Mouse (Mus musculus): Measurements from ENCODE around the gene Tpk1.

Tpk1 gene

DNA sequence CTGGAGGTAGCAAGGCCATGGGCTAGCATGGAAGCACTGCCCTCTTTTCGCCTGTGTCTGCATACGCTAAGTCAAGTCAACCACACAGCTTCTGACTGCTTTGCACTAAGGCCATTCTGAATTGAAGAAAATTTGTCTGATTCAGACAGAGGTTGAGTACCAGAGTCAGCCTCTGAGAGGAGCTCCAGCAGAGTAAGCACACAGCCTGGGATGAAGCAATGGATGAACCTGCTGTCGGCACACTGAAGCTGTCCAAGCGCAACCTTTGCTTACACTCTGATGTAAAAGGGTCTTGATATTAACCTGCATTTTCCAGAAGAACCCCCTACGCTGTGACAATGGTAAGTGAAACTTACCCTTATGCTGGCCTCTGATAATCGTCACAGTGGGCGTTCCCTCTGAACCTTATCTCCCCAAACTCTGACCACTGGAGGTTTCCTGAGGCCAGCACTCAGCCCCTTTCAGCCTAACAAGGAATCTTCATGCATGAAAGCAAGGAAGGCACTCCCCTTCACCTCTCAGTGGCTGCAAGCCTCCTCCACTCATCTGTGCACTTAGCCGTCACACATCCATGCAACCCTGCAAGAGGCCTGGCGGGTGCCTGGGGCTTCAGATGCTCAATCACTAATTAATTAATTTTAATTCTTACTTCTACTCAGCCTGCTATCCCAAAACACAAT is 311.4 kb downstream of the Tpk1 start:
- DNase-seq (ENCODE audit: low spot score): no peak

DNA sequence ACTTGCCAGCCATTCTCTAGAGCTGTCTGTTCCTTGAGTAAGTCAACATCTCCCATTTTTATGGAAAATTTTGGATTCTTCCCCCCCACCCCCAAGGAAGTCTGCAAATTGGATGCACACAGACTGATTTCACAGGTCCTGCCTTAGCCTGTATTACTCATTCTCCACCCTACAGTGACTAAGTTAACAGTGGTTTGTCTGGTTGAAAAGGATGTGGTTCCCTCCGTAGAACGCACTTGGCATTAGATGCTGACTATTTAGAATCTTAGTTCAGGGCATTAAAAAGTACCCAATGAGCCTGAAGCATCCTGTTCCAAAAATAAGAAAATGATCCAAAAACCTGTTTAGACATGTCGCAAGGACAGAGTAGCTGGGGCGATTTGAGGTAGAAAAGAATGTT is 312.6 kb downstream of the Tpk1 start:
- no peak for DNase-seq (ENCODE audit: low spot score)

DNA sequence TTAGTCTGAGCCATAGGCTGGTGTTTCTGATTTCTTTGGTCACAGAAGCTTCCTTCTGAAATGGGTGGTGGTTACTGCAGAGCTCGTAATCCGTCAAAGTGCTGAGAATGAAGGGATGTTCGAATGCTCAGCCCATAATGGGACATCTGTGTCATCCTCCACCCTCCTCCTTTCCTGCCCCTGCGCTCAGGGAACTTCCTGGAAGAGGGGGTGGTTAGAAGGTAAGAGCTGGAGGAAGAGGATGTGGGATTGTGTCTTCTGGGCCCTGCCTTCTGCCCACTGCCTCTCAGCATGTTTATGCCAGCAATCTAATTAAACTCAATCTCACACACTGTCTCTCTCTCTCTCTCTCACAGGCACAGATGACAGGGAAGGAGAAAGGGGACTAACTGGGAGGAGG is 317.0 kb downstream of the Tpk1 start:
- no peak for DNase-seq (ENCODE audit: low spot score)

DNA sequence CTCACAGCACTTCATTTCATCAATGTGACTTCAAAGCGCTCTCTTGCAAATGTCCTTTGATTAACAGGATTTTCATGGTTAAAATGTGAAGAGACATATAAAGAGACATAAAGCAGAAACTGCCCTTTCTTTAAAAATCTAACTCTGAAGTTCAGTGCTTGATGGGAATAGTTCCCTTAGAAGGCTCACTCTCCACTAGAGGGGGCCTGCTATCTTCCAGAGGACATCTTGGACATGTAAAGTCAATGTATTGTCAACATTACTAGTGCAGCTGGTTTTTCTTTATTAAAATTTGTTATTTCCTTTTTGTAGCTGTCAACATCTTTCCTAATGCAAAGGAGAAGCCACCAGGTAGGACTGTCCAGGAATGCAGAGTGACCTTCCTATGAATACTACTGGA is 318.4 kb downstream of the Tpk1 start:
- no peak for DNase-seq (ENCODE audit: low spot score)

DNA sequence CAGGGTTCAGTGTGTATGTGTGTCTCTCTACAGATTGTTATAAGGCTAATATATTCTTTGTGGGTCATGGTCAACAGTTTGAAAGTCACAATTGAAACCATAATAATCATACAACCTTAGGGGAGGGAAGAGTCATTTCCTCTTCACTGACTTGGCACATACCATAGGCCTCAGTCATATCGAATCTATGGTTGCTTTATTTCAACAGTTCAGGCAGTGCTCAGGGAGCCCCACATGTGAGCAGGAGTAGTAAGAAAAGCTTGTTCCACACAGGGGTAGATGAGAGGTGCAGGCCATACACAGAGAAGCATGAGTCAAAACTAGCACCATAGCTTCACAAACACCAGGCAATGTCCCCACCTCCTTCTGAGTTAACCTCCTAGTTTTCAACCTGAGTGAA is 323.1 kb downstream of the Tpk1 start:
- DNase-seq (ENCODE audit: low spot score): no peak

DNA sequence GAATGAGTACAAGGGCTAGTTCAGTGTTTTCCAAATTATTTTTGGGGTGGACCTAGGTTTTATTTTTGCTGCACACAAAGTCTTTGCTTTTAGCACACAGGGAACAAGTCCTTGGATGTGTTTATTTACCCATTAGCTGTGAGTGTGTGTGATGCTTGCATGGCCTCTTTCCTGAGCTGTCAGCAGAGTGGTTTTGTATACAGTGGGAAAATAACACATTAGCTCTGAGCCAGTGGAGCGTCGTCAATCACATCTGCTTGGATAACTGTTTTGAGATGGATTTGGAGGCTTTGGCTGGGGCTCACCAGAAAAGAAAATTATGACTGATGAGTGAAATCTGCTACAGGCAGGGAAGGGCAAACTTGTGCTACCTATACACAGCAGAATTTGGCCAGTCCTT is 323.7 kb downstream of the Tpk1 start:
- peak; percentile 44 for DNase-seq (ENCODE audit: low spot score)

DNA sequence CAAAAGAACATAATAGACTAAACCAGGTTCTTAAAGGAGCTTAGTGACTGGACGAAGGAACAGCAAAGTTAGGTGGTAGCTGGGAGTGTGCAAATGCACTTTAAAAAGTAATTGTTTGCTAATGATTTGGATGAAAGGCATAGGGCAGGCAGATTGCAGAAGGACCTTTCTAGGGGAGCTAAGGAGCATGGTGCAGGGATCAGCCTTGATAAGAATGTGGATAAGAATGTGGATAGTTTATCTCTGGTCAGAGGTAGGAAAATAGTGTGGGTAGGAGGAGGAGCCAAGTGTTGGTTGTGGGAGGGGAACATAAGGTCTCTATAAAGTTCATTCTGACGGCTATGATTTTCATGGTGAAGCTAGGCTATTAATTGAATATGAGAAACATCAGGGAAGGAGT is 327.3 kb downstream of the Tpk1 start:
- no peak for DNase-seq (ENCODE audit: low spot score)

DNA sequence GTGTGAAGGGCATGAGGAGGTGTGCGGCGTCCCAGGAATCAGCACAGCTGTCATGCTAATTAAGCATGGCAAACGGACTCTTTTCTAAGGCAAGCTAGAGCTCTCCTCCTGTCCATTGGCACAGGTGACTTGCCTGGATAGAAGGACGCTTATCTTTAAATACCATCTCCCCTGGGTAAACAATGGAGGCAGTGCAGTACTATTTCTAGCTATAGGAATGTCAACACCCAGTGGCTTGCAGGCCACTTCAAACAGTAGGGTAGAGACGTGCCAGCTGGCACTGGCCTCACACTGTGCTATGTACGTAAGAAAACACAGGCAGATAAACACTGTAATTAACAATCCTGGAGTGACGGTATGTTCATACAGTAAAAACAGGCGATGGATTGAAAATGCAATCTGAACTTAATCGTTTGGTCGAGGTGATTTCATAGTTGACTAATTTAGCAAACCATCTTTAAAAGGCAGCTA is 328.6 kb downstream of the Tpk1 start:
- no peak for DNase-seq (ENCODE audit: low spot score)

DNA sequence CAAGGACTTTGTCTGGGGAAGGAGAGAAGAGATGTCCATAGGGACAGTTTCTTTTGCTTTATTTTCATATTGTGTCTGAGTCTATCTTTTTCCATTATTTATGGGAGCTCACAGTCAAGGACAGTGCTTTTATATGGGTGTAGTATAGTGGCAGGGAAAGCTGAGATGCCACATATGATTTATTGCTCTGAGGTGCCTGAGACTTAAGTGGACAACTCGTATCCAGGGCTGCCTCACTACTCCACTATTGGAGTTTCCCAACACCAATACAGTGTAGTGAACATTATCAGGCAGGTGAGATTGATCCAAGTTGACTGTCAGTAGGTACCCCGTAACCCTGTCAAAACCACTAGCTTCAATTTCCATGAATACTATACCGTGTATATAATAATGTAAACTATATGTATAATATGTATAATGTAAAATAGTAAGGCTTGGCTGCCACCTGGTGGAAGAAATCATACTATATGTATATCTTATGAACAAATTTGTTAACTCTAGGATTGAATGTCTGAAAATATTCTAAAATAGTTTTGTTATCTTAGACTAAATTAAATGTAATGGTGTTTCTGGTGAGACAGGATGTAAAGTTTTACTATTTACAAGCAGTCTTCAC is 330.4 kb downstream of the Tpk1 start:
- DNase-seq (ENCODE audit: low spot score): no peak

DNA sequence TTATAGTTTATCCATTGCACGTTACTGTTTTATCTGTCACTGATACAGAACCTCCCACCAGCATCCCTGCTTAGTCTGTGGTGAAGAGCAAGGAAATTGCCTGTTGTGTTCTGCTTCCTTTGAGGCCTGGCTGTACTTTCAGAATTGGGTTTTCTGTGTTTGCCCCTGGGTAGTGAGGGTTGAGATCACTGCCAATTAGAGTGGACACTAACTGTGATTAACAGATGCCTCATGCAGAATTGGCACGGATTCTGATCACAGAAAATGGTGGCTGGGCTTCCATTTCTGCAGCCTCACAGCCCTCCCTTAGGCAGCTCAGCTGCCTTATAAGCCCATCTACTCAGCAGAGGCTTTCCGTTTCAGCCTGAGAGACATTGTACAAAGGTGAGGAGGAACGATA is 332.6 kb downstream of the Tpk1 start:
- DNase-seq (ENCODE audit: low spot score): no peak

DNA sequence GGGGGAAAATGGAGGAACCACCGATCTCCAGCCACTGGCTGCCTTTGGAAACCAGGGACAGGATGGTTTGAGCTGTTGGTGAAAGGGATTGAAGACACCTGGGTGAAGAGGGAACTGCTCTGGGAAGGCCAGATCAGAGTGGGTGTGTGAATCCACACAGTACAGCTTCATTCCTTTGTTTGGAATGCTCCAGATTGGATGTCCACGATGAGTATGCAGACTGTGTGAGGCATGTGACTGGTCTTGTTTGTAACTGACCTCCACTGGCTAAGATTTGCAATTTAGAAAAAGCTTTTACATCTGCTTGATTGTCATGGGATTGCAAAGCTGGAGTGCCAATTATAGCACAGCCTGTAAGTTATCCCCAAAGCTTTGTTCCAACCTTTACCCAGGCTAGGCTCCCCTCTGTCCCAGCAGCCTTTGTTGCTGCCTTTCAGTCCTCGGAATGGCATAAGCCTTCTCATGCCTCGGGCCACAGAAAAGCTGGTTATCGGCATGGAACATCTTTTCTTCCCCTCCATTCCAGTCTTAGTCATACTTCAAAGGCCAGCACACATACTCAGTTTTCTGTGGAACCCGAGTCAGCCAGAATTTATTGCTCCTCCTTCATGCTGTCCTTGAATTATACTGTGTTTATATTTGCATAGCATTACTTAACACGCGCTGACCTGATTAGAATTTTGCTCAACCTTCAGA is 353.0 kb downstream of the Tpk1 start:
- DNase-seq (ENCODE audit: low spot score): no peak

DNA sequence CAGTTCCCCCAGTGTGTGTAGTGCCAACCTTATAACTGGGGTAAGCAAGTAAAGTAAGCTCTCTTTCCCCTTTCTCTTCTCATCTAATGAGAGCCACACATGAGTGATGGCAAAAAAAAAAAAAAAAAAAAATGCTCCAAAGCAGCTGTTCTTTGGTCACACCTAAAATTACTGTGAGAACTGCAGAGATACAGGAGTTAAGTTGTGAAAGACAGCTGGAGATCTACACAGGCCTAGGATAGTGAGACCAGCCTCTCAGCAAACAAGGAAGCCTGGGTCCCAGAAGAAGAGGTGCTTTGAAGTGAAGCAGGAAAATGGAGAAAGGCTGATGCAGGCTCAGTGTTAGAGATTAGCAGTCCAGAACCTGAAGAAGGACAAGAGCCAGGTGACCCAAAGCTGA is 353.5 kb downstream of the Tpk1 start:
- DNase-seq (ENCODE audit: low spot score): no peak

DNA sequence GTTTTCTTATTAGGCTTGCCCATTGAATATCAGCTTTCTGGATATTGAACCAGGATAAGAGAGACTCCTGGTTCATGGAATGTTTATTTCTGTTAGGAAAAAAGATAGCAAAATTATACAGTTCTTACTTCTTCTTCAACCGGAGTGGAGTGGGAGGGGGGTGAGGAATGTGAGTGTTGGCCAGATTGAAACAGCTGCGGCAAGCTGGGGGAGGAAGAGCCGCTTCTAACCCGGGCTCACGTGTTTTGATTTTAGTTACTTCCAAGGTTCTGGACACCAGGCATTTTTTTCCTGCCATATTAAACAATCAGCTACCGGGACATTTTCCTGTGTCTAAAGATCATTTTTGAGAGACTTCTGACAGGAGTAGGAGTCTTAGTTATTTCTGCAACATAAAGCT is 356.0 kb downstream of the Tpk1 start:
- no peak for DNase-seq (ENCODE audit: low spot score)

DNA sequence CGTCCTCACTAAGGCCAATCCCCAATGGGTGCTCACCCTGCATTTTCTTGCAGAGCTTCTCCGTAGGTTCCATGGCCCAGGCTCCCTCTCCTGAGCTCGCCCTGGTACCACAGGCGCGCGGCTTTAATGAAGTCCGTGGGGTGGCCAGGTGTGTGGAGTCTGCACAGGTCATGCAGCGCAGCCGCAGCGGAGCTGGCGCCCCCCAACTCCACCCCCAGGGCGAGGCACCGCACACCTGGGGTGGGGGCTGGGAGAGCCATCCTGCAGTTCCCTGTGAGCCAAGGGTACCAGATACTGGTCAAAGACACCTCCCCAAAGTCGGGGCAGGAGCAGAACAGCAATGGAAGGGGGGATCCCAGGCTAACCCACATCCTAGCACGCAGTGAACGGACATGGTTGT is 356.6 kb downstream of the Tpk1 start, which contains the start of gene Nobox:
Nobox (minus strand) TSS at position 101 of the 400 bp plus-strand sequence.
- no peak for DNase-seq (ENCODE audit: low spot score)

DNA sequence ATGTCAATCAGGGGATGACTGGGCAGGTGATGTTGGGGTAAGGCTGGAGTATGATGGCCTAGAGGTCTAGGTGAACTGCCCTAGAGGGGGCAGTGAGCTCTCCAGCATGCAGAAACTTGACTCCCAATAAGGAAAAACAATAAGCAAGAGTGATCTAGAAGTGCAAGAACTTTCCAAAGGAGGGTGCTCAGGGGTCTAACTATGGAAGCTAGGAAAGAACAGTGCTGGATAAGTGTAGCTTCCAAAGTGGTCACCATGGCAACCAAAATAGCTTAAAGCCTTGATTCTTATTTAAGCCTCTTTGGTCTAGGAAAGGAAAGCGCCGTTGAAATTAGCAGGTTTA is 368.6 kb downstream of the Tpk1 start:
- peak; percentile 9 for DNase-seq (ENCODE audit: low spot score)

DNA sequence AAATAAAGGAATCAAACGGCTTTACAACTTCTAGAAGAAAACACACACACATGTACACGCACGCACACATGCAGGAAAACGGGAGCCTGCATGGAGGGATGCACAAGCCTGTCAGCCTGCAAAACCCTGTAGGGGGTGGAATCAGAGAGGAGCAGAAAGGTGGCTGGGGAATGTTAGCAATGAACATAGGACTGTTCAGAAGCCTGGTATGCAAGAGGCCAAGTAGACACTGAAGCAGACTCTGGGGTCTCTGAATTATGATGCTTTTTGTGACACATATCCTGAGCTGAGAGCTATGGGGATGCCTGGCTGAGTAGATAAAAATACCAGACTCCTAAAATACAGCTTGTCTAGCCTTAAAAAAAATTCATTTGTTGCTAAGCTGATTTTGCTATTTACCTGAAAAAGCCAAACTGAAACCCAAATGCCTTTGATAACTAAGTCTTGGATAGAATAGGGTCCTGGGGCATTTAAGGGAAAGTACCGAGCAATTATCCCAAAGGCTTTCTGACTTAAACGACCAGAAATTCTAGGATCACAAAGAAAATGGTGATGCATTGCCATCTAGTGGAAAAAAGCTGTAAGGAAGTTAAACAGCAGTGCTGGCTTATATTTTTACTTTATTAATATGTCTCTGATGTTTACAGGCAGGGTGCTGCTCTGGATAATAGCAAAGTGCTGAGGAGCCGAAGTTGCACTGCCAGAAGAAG is 369.1 kb downstream of the Tpk1 start:
- DNase-seq (ENCODE audit: low spot score): peak; percentile 81

DNA sequence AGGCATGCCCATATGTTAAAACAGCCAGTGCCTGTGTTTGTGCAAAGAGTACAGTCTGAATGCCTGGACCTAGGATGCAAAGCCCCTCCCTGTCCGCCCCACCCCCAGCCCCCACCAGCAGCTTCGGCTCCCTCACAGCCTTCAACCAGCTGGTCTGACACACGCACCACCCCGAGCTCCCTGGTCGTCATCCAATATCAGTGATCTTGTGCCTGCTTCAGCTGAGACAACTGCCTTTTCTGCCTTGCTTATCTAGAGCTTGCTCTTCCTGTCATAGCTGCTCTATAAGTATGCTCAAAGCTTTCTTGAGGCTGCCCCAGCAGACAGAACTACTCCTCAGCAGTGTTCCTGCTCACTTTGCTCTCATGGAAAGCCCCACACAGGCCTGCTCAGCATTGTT is 370.2 kb downstream of the Tpk1 start:
- no peak for DNase-seq (ENCODE audit: low spot score)
